Mouse (Mus musculus) liver, embryonic 13.5 days (tissue): ENCODE measurements at regions not wholly inside any gene's neighbourhood (a gene's known extent, or its start where the extent isn't known, plus 50 kb on each side); places are given as distances from the start of the nearest gene placed in this dataset.

ENCODE experiments used
- ATAC-seq: fragments of 200-750 bp; cut with Nextera tagmentation; 2 replicates; pipeline ENCODE4 v1.8.0; 2017; ENCODE audit warnings: low read depth, mild to moderate bottlenecking, moderate number of reproducible peaks, moderate library complexity
- DNase-seq: peaks from one replicate; pipeline ENCODE4 v3.0.0; 2022
- H3K27ac ChIP-seq: fragments of 300-500 bp; sonication (generic); 2 replicates; pipeline ENCODE4 v1.5.1; 2015; ENCODE audit warnings: moderate library complexity, mild to moderate bottlenecking, inconsistent platforms
- H3K27me3 ChIP-seq: fragments of 300-500 bp; sonication (generic); 2 replicates; pipeline ENCODE4 v1.6.1; 2015; ENCODE audit warnings: mild to moderate bottlenecking, inconsistent platforms
- H3K36me3 ChIP-seq: fragments of 300-500 bp; sonication (generic); 2 replicates; pipeline ENCODE4 v1.6.1; 2015; ENCODE audit warnings: mild to moderate bottlenecking, inconsistent platforms
- H3K4me1 ChIP-seq: fragments of 300-500 bp; sonication (generic); replicated peaks from 2 replicates; pipeline ENCODE4 v1.6.1; 2015; ENCODE audit warnings: inconsistent platforms
- H3K4me2 ChIP-seq: fragments of 300-500 bp; sonication (generic); 2 replicates; pipeline ENCODE4 v1.6.1; 2015; ENCODE audit warnings: inconsistent platforms, mild to moderate bottlenecking, moderate library complexity
- H3K4me3 ChIP-seq: fragments of 300-500 bp; sonication (generic); replicated peaks from 2 replicates; pipeline ENCODE4 v1.5.1; 2015; ENCODE audit warnings: mild to moderate bottlenecking, inconsistent platforms
- H3K9ac ChIP-seq: fragments of 300-500 bp; sonication (generic); 2 replicates; pipeline ENCODE4 v1.6.1; 2015; ENCODE audit warnings: mild to moderate bottlenecking, inconsistent platforms
- H3K9me3 ChIP-seq: fragments of 300-500 bp; sonication (generic); replicated peaks from 2 replicates; pipeline ENCODE4 v1.6.1; 2016; ENCODE audit warnings: inconsistent platforms
- whole genome bisulfite sequencing: fragments of 180-500 bp; shearing (Covaris S2); methylation state at CpG from one replicate; pipeline ENCODE4 v1.1.7; 2015; ENCODE audit not compliant: insufficient replicate concordance; 5-methylcytosine and 5-hydroxymethylcytosine counted together

DNA sequence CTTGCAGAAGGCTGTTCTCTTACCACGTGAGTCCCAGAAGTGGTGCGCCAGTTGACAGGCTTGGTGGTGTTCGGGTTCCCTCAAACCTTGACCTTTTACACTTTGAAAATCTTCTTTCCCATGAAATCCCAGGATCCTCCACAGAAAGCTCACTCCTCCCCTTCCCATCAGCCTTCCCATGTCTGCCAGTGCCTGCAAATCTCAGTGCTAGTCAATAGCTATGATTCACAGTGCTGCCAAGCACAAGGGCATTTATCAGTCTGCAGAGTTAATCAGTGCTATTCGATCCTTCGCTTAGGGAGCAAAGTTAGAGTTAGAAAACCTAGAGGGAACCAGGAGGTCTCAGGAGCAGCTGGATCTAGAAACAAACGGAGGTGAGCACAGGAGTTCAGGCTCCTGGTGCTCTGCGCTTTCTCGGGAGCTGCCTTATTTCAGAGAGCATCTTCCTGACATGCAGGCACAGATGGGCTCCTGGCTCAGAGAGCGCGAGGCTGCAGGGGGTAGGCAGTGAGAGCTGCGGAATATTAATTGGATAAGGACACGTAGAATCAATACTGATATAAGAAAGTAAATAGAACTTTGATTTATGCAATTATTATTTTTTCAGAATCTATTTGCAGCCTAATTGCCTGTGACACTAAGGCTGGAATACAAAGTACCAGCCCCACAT, 190.0 kb upstream of the Tgfbr2 start:
- WGBS = 73% methylated on average over 12 of the region's 12 CpGs
- no peak for ATAC-seq
- DNase-seq = no peak
- Histone ChIP-seq H3K9ac (no peak overlapping the region), H3K36me3 (no peaks in the 10 kb centered on the region), H3K4me2 (no peak overlapping the region), H3K4me3 (no peak overlapping the region), H3K27ac (no peak overlapping the region), H3K27me3 (no peaks in the 10 kb centered on the region), H3K9me3 (no peaks in the 10 kb centered on the region), H3K4me1 (peaks cover 4% of the 10 kb centered on the region)

- no peaks in the 10 kb centered on the region for H3K36me3 ChIP-seq
- H3K4me3 ChIP-seq = no peak overlapping the region
- H3K9ac ChIP-seq = no peak overlapping the region
- 66% methylated on average over 3 of the region's 3 CpGs for WGBS
- no peaks in the 10 kb centered on the region for H3K27me3 ChIP-seq
- H3K9me3 ChIP-seq = no peaks in the 10 kb centered on the region
- no peaks in the 10 kb centered on the region; the same call in 1 of the 2 replicates for H3K4me1 ChIP-seq
- DNase-seq = no peak
- H3K4me2 ChIP-seq = no peak overlapping the region
- H3K27ac ChIP-seq = no peak overlapping the region
- ATAC-seq = no peak
These were observed 185.9 kb upstream of the Tgfbr2 start for GRCm38 (mm10) chr9:116361092-116361491.

DNA sequence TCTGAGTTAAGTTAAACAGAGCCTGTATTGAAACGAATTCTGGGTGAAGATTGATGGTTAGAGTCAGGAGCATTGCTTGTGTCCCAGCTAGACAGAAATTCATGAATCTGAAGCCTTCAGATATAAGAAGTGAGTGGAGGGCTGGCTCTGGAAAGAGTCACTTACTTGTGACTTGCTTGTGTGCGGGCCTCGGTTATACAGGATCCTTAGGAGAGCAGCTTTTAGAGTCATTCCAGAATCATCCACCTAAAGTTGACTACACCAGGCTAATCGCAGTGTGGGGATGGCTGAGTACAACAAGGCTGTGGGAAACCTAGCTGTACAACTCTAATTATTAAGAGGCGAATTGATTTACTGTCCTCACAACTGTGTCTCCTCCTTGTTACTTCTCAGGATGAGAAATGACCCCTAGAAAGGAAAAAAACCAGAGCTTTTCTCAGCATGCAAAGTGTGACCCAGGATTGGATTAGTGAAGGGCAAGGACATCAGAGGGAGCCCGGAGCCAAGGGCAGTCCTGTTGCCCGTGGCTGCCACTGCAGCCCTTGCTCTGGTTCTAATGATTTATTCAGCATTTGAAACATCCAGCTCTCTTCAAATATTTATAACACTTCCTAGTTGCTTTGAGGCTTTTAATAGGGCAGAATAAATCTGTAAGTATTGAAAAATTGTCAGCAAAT, 179.0 kb upstream of the Tgfbr2 start:
- WGBS = 64% methylated on average over 7 of the region's 7 CpGs
- H3K4me2 ChIP-seq = no peak overlapping the region
- H3K4me1 ChIP-seq = 0 out of 2 replicates have a peak, but pooled peaks cover 2% of the 10 kb centered on the region
- no peaks in the 10 kb centered on the region for H3K9me3 ChIP-seq
- ATAC-seq = no peak
- H3K27ac ChIP-seq = no peak overlapping the region
- H3K27me3 ChIP-seq = no peaks in the 10 kb centered on the region
- DNase-seq = no peak
- no peaks in the 10 kb centered on the region for H3K36me3 ChIP-seq
- H3K4me3 ChIP-seq = no peak overlapping the region
- H3K9ac ChIP-seq = no peak overlapping the region

- no peak for DNase-seq
- H3K27ac ChIP-seq = no peak overlapping the region
- no peak overlapping the region for H3K4me3 ChIP-seq
- no peaks in the 10 kb centered on the region for H3K36me3 ChIP-seq
- no peak overlapping the region for H3K4me2 ChIP-seq
- ATAC-seq = no peak
- 65% methylated on average over 4 of the region's 4 CpGs for WGBS
- no peak overlapping the region for H3K9ac ChIP-seq
- no peaks in the 10 kb centered on the region for H3K27me3 ChIP-seq
- H3K4me1 ChIP-seq = 0 out of 2 replicates have a peak, but pooled peaks cover 2% of the 10 kb centered on the region
- no peaks in the 10 kb centered on the region for H3K9me3 ChIP-seq
These were observed 177.8 kb upstream of the Tgfbr2 start for GRCm38 (mm10) chr9:116352801-116353494.

- Histone ChIP-seq H3K27me3 (no peaks in the 10 kb centered on the region), H3K27ac (no peak overlapping the region), H3K36me3 (no peaks in the 10 kb centered on the region), H3K9me3 (no peaks in the 10 kb centered on the region), H3K4me2 (no peak overlapping the region), H3K9ac (no peak overlapping the region), H3K4me1 (0 out of 2 replicates have a peak, but pooled peaks cover 2% of the 10 kb centered on the region), H3K4me3 (no peak overlapping the region)
- 55% methylated on average over 10 of the region's 10 CpGs for WGBS
- ATAC-seq (0 out of 2 replicates have a peak, but pooled peaks have one; percentile 34), DNase-seq (no peak)
These were observed 175.8 kb upstream of the Tgfbr2 start for GRCm38 (mm10) chr9:116350804-116351547.

DNA sequence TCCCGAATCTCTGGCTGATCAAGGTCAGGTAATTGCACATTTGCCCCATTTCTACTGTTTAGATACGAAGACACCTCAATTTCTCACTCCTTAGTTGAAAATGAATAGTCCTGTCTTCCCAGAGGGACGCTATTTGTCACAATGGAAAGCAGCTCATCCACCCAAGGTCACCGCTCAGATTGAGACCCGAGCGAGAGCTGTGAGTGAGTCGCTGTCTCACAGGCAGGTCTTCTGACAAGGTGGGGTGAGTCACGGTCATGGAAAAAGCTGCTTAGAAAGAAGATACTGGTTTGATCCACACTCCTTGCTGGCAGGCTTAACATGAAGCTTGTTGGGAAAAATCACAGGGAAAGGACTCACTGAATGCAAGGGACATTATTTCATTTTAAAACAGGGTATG, 171.9 kb upstream of the Tgfbr2 start:
- Histone ChIP-seq H3K9me3 (no peaks in the 10 kb centered on the region), H3K27me3 (no peaks in the 10 kb centered on the region), H3K36me3 (no peaks in the 10 kb centered on the region), H3K4me2 (no peak overlapping the region), H3K9ac (no peak overlapping the region), H3K27ac (no peak overlapping the region), H3K4me1 (peaks cover 10% of the 10 kb centered on the region), H3K4me3 (no peak overlapping the region)
- DNase-seq = no peak
- ATAC-seq = no peak
- 80% methylated on average over 8 of the region's 8 CpGs for WGBS

DNA sequence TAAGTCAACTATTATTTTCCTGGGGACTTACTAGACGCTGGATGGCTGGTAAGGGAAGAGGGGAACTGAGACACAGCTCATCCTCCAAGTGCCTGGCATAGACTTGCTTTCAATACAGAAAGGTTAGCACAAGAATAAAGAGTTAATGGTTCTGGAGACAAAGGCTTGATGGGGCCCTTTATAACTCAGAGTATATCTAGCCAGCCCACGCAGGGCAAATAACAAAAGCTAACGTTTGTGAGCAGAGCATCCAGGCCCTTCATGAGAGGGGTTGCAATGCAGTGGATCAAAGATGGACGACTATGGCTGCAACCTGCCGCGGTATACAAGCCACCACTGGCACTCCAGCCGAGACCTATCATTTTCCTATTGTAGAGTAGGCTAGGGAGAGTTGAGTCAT, 171.3 kb upstream of the Tgfbr2 start:
- H3K9ac ChIP-seq = no peak overlapping the region
- WGBS = 71% methylated on average over 7 of the region's 7 CpGs
- H3K36me3 ChIP-seq = no peaks in the 10 kb centered on the region
- ATAC-seq (no peak), DNase-seq (no peak)
- H3K27me3 ChIP-seq = no peaks in the 10 kb centered on the region
- peaks cover 11% of the 10 kb centered on the region for H3K4me1 ChIP-seq
- H3K9me3 ChIP-seq = no peaks in the 10 kb centered on the region
- H3K4me2 ChIP-seq = no peak overlapping the region
- H3K27ac ChIP-seq = no peak overlapping the region
- H3K4me3 ChIP-seq = no peak overlapping the region

GRCm38 (mm10) chr9:116343086-116343481, 167.9 kb upstream of the Tgfbr2 start:
- Histone ChIP-seq H3K36me3 (no peaks in the 10 kb centered on the region), H3K4me2 (no peak overlapping the region), H3K9me3 (no peaks in the 10 kb centered on the region), H3K4me3 (no peak overlapping the region), H3K4me1 (peaks cover 14% of the 10 kb centered on the region), H3K9ac (no peak overlapping the region), H3K27me3 (no peaks in the 10 kb centered on the region), H3K27ac (no peak overlapping the region)
- DNase-seq = no peak
- 73% methylated on average over 3 of the region's 3 CpGs for WGBS
- ATAC-seq = no peak

DNA sequence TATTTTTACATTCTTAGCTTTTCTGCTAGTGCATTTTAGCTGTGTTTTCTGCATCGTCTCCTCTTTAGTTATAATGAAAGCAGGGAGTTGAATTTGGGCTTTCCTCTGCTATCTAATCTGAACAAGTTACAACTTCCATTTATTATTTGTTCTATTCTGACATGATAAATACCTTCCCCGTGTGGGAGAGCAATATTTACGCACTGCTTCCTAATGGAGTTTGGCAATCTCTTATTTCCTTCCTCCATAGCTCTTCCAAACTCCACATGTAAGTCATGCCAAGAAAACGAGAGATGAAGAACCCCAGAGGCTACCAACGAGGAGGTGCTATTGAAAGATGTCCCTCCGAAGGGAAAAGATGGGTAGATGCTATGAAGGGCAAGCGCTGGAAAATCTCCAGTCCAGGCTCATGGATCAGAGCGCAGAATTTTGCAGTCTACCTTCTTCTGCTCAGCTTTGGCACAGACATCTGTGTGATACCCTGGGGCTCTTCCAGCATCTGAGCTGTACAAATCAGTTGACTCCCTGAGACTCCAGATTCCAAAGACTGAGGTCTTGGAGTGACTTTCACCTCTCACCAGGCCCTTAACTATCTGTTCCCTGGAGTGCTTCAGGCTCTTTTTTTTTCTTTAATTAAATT, 167.4 kb upstream of the Tgfbr2 start:
- DNase-seq (no peak), ATAC-seq (no peak)
- Histone ChIP-seq H3K9ac (no peak overlapping the region), H3K27ac (no peak overlapping the region), H3K36me3 (no peaks in the 10 kb centered on the region), H3K4me2 (no peak overlapping the region), H3K4me3 (no peak overlapping the region), H3K9me3 (no peaks in the 10 kb centered on the region), H3K4me1 (peaks cover 20% of the 10 kb centered on the region), H3K27me3 (no peaks in the 10 kb centered on the region)
- 57% methylated on average over 8 of the region's 8 CpGs for WGBS

GRCm38 (mm10) chr9:116342009-116342408, 166.8 kb upstream of the Tgfbr2 start:
- DNase-seq (no peak), ATAC-seq (peak; percentile 43; the same call in 1 of the 2 replicates)
- no peaks in the 10 kb centered on the region for H3K9me3 ChIP-seq
- H3K4me1 ChIP-seq = peaks cover 24% of the 10 kb centered on the region
- H3K36me3 ChIP-seq = no peaks in the 10 kb centered on the region
- H3K4me2 ChIP-seq = no peak overlapping the region
- H3K27me3 ChIP-seq = no peaks in the 10 kb centered on the region
- no peak overlapping the region for H3K4me3 ChIP-seq
- H3K9ac ChIP-seq = no peak overlapping the region
- 37% methylated on average over 4 of the region's 4 CpGs for WGBS
- no peak overlapping the region for H3K27ac ChIP-seq

GRCm38 (mm10) chr9:116340952-116341351, 165.8 kb upstream of the Tgfbr2 start:
- Histone ChIP-seq H3K36me3 (no peaks in the 10 kb centered on the region), H3K4me3 (no peak overlapping the region), H3K9ac (no peak overlapping the region), H3K4me2 (no peak overlapping the region), H3K27ac (no peak overlapping the region), H3K27me3 (no peaks in the 10 kb centered on the region), H3K4me1 (peaks cover 35% of the 10 kb centered on the region), H3K9me3 (no peaks in the 10 kb centered on the region)
- DNase-seq (no peak), ATAC-seq (no peak)
